Mouse (Mus musculus): Measurements from ENCODE around the gene Abhd18.
"Not testable (repeated sequence)": the region's sequence is repeated elsewhere in the genome, so short reads cannot be mapped to it uniquely, and the experiment has no call there.

Abhd18 gene

DNA sequence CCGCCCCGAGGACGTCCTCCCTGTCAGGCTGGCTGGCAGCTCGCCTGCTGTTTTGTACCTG is at the start of gene Abhd18:
Abhd18 (plus strand) TSS at position 14 of the 61 bp plus-strand sequence.
- DNase-seq (ENCODE audit: low spot score in 2 of 2), result not testable (repeated sequence)

GRCm38 (mm10) chr3:40798054-40798453 is 48.7 kb upstream of the Abhd18 start:
- DNase-seq (ENCODE audit: low spot score in 2 of 2), result no peak

GRCm38 (mm10) chr3:40798500-40798899 is 48.3 kb upstream of the Abhd18 start:
- DNase-seq (ENCODE audit: low spot score in 2 of 2), result peak; percentile 42 to 53

DNA sequence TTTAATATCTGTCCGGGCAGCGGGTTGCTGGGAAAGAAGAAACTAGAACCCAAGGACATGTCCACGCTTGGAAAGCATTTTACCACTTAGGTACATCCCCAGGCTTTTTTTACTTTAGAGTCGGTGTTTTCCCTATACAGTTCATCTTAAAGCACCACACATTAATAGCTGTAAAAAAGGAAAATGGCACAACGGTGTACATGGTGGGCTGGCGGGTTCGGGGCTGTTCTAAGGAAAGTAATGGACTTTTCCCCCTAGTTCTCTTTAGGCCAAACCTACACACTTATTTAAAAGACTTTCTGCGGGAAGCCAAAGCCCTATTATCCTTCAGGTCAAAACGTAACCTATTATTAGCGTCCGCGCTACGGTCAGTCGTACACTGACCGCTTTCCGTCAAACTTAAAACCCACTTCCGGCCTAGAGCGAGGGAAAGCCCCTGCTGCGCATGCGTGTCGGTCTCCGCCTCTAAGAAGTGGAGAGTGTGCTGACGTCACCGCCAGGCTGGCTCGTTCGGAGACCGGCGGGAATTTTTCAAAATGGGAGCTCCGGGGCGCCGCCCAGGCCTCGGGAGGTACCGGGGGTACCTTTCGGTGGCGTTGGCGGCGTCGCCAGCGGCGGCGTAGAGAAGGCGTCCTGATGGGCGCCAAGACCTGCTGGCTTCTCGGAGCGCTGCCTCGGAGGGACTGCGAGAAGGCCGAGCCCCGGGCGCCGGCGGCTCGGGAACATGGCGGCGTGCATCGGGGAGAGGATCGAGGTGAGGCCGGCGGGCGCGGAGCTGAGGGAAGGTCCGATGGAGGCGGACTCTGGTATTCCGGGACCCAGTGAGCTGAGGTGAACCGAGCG is 47.0 kb upstream of the Abhd18 start, which contains the start of gene Plk4:
Plk4 (plus strand) TSS at position 490 of the 843 bp plus-strand sequence.
- DNase-seq (ENCODE audit: low spot score in 2 of 2), result peak; percentile 98 to 99

DNA sequence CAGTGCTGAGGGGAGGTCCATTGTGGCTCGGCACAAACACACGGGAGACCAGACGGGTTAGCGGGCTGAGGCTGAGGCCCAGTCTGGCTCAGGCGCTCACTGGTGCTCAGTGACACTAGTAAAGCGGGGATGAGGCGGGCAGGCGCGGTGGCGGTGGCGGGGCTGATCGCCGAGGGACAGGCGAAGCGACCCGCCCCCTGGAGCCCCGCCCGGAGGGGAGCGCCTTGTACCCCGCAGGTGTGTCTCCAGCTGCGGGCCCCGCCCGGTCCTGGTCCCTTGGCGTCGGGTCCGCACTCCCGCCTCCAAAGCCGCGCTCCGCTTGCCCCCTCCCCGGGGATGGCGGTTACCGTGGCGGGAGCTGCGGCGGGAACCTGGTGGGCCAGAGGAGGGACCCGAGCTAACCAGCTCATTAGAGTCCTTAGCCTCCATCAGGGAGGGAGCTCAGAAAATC is 46.4 kb upstream of the Abhd18 start:
- peak in 1 of 2 experiments; percentile 49 for DNase-seq (ENCODE audit: low spot score in 2 of 2)

DNA sequence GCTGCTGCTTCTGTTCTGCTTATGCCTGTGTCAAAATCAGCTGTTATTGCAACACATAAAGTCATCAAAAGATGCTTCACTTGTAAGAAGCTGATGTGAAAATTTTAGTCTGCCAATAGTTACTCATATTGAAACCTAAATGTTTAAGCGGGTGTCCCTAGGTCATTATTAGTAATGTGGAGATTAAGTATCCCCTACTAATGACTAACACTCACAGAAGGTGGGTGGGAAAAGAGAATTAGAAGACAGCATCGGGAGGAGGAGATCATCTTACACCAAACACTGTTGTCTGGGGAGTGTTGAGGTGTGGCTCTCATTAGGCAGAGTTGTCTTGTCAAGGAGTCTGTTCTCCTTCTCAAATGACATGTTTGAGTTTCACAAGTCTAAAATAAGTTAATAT is 39.9 kb upstream of the Abhd18 start:
- no peak for DNase-seq (ENCODE audit: low spot score in 2 of 2)

- no peak for DNase-seq (ENCODE audit: low spot score in 2 of 2)
These were observed 38.1 kb upstream of the Abhd18 start for GRCm38 (mm10) chr3:40808686-40809085.

DNA sequence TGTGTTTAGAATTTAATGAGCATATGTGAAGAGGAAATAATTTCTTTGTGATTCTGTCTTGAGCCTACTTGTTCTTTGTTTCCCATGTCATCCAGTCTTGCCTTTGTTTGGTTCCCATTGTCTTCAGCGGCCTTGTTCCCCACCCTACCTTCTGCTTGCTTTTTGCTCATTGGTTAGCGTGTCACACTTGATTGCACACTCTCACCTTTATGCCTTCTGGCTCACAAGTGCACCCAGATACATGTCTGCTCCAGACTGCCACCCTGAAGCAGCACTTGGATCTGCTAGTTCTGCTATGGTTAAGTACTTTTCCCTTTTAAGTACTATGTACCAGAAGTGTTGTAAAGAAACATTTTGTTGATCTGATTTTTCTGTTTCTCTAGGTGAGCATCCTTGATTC is 36.9 kb upstream of the Abhd18 start:
- no peak for DNase-seq (ENCODE audit: low spot score in 2 of 2)

DNA sequence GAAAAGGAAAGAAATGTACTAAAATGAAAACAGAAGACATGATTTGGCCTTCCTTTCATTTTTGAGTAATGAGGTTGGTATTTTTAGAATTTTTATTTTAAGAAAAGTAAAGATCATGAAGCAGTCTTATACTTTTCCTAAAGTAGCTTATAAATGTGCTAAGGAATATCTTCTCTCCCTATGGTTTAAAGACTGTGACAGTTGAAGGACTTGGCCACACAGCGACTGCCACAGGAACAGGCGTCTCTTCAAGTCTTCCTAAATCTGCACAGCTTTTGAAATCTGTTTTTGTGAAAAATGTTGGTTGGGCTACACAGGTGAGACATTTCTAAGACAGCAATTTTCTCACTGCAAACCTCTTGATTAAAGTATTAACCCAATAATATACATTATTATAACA is 33.5 kb upstream of the Abhd18 start:
- DNase-seq (ENCODE audit: low spot score in 2 of 2), result no peak

DNA sequence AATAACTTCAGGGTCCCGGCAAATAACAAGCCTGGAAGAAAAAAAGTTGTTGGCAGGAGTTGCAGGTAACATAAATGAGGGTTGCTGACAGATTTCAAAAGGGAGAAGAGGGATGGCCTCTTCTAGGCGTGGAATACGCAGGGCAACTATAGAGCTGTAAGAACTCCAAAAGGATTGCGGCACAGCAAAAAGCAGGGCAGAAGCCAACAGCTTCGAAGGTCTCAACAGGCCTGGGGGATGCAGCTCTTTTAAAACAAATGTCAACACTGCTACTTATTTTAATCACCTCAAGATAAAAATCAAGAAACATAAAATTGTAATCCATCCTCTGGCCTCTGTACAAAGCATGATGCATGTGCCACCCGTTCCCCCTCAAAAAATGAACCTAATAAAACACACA is 1.2 kb upstream of the Abhd18 start:
- not testable (repeated sequence) for DNase-seq (ENCODE audit: low spot score in 2 of 2)

DNA sequence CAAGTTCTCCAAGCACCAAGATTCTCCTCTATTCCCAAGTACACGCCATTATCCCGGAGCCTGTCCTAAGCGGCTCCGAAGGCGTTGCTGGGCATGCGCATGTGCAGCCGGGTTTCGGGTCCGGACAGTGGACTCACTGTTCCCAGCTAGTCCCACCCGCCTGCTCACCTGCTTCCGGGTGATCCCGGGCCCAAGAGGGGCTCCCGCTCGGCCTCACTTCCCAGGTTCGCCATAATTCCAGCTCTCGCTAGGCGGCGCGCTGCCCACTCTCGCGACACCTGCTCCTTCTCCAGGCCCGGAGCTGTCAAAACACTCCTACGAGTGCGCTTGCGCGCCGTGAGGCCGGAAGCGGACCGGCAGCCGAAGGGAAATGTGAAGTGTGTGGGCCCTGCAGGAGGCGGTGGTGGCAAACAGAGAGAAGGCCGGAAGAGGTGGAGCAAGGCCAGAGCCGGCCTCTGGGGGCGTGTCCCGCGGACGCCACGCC is 255 bp upstream of the Abhd18 start, which contains the start of gene Mfsd8:
Mfsd8 (minus strand) TSS at position 414 of the 484 bp plus-strand sequence.
- peak; percentile 96 to 98 for DNase-seq (ENCODE audit: low spot score in 2 of 2)

- DNase-seq (ENCODE audit: low spot score in 2 of 2), result peak; percentile 68
These were observed 248 bp downstream of the Abhd18 start for GRCm38 (mm10) chr3:40847018-40847417.

GRCm38 (mm10) chr3:40847936-40848335 is 1.2 kb downstream of the Abhd18 start:
- DNase-seq (ENCODE audit: low spot score in 2 of 2), result not testable (repeated sequence)

GRCm38 (mm10) chr3:40853123-40853738 is 6.5 kb downstream of the Abhd18 start:
- not testable (repeated sequence) for DNase-seq (ENCODE audit: low spot score in 2 of 2)

- peak; percentile 99 for DNase-seq (ENCODE audit: low spot score in 2 of 2)
These were observed 47.1 kb downstream of the Abhd18 start for GRCm38 (mm10) chr3:40893816-40894258.

GRCm38 (mm10) chr3:40894336-40894735 is 47.6 kb downstream of the Abhd18 start:
- peak; percentile 36 to 42 for DNase-seq (ENCODE audit: low spot score in 2 of 2)

GRCm38 (mm10) chr3:40902443-40902842 is 55.7 kb downstream of the Abhd18 start, which contains the start of gene 1700034I23Rik:
Gene 1700034I23Rik, minus strand, starts transcription at chr3:40902543.
- DNase-seq (ENCODE audit: low spot score in 2 of 2), result not testable (repeated sequence)

- DNase-seq (ENCODE audit: low spot score in 2 of 2), result no peak
These were observed 91.4 kb downstream of the Abhd18 start for GRCm38 (mm10) chr3:40938189-40938588.

DNA sequence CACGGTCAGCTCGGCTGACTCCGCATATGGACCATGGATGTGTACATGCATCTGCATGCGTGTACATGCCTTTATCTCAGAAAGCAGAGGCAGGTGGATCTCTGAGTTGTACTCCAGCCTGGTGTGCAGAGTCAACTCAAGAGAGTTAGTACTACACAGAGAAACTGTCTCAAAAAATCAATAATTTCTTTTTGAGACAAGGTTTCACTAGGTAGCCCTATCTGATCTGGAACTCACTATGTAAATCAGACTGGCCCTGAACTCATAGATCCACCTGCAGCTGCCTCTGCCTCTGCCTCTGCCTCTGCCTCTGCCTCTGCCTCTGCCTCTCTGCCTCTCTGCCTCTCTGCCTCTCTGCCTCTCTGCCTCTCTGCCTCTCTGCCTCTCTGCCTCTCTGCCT is 91.8 kb downstream of the Abhd18 start:
- no peak for DNase-seq (ENCODE audit: low spot score in 2 of 2)

DNA sequence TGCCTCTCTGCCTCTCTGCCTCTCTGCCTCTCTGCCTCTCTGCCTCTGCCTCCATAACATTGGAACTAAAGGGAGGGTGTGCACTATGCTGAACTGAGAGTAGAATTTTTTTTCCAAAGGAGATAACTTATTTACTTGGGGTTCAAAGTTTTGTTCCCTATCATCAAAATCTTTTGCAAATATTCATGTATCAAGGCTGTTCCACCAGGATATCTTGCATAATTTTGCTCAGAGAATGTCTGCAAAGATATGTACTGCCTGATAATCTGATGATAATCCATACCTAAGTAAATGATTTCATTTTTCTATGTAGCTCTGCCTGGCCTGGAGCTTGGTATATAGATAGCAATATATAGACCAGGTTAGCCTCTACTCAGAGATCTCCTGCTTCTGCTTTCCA is 92.2 kb downstream of the Abhd18 start:
- DNase-seq (ENCODE audit: low spot score in 2 of 2), result no peak

- DNase-seq (ENCODE audit: low spot score in 2 of 2), result peak; percentile 98 to 99
These were observed 102.6 kb downstream of the Abhd18 start, which contains the start of gene Larp1b for GRCm38 (mm10) chr3:40949170-40949902. Gene Larp1b, plus strand, starts transcription at chr3:40949828.

- DNase-seq (ENCODE audit: low spot score in 2 of 2), result peak; percentile 45 to 57
These were observed 103.3 kb downstream of the Abhd18 start for GRCm38 (mm10) chr3:40949903-40950600.
